Mouse (Mus musculus) brain, adult 2 months (tissue): ENCODE data around the gene Slc39a1.

ENCODE experiments used
- DNase-seq: peaks from one replicate; pipeline ENCODE4 v3.0.0; 2011; ENCODE audit warnings: low read depth, low spot score

Gene Slc39a1

DNA sequence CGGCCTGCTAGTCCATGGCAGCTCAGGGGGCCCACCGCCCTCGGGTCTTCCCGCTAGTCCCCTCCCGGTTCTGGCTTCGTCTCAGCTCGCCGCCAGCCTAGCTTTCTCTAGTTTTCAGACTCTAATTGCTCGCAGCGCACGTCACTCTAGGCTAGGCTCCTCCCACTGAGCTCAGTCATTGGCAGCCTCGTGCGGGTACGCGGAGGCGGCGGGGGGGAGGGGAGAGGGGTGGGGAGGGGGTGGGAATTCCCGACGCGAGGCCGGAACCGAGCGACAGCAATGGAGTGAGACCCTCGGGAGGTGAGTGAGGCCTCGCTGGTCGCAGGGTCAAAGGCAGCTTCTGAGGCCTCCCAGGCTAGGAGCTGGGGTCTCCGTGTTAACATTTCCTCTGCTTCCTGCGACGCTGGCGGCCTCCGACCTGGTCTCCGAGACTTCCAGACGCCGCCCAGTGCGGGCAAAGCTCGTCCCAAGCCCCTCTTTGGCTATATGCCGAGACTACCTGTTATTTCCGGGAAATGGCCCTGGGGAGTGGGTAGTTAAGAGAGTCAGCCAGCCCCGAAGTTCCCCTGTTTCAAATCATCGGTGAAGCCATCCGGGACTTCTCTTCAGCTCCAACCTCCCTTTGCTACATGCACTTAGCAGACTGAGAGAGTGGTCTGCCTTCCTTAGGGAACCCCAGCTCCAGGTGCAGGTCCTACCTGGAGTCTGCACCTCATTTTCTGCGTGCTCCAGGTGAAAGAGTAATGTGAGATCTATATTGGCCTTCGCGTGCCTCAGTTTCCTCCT is at the start of gene Slc39a1:
Gene Slc39a1, plus strand, starts transcription at position 213 of the 786 bp plus-strand sequence.
- DNase-seq = peak; percentile 98

DNA sequence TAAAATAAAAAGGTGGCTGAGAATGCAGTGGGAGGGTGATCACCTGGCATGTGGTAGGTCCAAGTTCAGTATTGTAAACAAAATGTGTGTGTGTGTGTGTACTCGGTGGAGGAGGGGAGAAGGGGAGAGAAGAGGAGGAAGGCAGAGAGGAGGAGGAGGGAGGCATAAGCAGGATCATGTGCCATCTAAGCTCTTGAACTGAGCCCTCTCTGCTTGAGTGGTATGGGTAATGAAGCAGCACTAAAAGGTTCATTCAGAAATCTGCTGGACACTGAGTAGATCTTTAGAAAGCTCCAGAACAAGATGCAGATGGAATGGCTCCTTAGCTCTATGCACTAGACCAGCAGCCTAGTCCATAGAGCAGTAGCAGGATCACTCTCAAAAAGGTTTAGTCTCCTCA is 45.1 kb upstream of the Slc39a1 start:
- DNase-seq = no peak

DNA sequence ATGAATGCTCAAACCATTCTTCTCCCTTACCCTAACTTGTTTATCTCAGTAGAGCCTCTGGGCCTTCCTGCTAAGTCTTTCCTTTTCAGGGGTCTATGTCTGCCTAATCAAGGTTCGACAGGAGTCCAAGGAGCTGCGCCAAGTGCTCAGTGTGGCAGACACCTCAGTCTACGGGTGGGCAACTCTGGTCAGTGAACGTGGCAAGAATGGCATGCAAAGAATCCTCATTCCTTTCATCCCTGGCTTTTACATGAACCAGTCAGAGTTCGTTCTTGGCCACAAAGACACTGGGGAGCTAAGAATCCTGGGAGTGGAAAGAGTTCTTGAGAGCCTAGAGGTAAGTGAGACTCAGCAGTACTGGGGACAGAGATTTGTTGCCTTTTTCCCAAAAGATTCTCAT is 44.4 kb upstream of the Slc39a1 start:
- no peak for DNase-seq

GRCm38 (mm10) chr3:90204582-90204981 is 43.4 kb upstream of the Slc39a1 start:
- no peak for DNase-seq

DNA sequence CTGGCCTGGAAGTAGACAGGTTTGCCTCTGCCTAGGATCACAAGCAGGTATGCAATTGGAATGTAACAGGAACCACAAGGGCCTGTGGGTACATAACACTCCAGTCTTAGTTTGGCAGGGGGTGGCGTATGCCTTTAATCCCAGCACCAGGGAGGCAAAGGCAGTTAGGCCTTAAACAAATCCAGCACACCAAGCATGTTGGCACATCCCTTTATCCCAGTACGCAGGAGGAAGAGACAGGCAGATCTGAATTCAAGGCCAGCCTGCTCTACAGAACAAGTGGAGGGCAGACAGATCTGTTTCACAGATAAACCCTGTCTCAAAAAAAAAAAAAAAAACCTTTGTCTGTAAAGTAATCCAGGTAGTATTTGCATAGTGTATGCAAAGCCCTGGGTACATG is 39.3 kb upstream of the Slc39a1 start:
- DNase-seq = no peak

- no peak for DNase-seq
Measured at GRCm38 (mm10) chr3:90209908-90210566, 37.9 kb upstream of the Slc39a1 start.

GRCm38 (mm10) chr3:90211475-90212398 is 36.2 kb upstream of the Slc39a1 start:
- DNase-seq = no peak

DNA sequence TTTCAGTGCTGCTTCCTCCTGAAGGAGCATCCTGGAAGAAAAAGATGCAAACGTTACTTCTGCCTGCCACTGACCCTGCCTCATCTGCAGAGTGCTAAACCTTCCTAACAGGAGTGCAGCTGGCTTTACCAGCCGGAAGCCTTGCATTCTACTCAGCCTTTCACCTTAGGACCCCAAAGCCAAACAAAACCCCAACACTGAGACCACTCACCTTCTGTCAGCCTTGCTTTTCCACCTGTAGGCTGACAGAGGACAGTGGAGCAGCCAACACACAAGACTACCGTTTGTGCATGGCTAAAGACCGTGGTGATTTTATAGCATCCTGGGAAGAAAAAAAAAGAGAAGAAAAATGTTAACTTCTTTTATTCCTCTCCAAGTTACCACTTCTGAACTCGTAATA is 35.2 kb upstream of the Slc39a1 start:
- DNase-seq = no peak

GRCm38 (mm10) chr3:90213377-90213866 is 34.5 kb upstream of the Slc39a1 start, which contains the start of the genes Rps27 and Rab13:
Gene Rps27, minus strand, starts transcription at chr3:90213651.
Gene Rab13, plus strand, starts transcription at chr3:90213695.
- DNase-seq = peak; percentile 99

GRCm38 (mm10) chr3:90213956-90214684 is 33.9 kb upstream of the Slc39a1 start:
- DNase-seq = peak; percentile 58

DNA sequence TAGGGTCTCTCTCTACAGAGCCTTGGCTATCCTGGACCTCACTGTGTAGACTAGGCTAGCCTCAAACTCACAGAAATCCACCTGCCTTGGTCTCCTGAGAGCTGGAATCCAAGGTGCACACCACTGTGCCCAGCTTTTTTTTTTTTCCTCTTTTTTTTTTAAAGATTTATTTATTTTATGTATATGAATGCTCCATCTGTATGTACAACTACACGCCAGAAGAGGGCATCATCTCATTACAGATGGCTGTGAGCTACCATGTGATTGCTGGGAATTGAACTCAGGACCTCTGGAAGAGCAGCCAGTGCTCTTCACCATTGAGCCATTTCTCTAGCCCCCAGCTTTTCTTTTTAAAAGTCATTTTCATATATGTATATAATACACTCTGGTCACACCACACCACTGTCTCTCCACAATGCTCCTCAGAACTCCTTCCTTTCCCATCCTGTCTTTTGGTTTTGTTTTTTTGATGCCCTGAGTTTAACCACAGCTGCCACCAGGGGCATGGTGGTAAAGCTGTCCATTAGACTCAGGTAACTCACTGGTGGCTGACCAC is 32.1 kb upstream of the Slc39a1 start:
- no peak for DNase-seq

GRCm38 (mm10) chr3:90220088-90220487 is 27.9 kb upstream of the Slc39a1 start:
- peak; percentile 85 for DNase-seq

- DNase-seq = peak; percentile 41
Measured at GRCm38 (mm10) chr3:90220531-90220951, 27.4 kb upstream of the Slc39a1 start.

DNA sequence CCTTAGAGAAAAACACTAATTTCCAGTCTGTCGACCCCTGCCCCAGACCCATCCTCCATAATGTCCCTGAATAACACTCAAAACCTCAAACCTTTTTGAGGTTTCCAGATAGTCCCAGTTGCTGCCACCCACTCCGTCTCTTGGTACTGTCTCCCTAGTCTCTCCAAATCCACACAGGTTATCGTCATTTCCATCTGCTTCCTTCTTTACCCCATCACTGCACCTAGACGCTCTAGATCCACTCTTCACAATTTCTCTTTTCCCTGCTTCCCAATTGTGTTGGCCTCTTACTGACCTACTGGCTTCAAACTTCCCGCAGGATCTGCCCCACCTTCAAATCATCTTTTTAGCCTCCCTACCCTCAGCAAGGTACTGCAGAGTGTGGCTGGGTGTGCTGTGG is 26.8 kb upstream of the Slc39a1 start:
- no peak for DNase-seq

DNA sequence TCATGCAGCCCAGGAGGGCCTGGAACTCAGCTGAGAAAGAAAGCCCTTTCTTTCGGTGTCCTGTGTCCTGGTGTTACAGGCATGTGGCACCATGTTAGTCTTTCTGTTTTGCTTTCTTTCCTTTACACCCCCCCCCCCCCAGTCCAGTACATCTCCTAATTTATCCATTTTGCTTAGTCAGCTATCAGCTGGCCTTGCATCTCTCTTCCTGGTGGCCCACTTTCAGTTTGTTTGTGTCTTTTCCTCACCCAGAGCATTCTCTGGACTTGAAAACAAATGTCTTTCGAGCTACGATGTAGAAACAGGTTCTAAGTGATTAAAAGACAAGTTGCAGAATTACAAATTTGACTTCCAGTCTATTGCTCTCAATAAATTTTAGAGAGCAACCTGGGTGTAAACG is 25.5 kb upstream of the Slc39a1 start:
- DNase-seq = no peak

- no peak for DNase-seq
Measured at GRCm38 (mm10) chr3:90222941-90223340, 25.0 kb upstream of the Slc39a1 start.

- no peak for DNase-seq
Measured at GRCm38 (mm10) chr3:90224331-90224730, 23.6 kb upstream of the Slc39a1 start.

DNA sequence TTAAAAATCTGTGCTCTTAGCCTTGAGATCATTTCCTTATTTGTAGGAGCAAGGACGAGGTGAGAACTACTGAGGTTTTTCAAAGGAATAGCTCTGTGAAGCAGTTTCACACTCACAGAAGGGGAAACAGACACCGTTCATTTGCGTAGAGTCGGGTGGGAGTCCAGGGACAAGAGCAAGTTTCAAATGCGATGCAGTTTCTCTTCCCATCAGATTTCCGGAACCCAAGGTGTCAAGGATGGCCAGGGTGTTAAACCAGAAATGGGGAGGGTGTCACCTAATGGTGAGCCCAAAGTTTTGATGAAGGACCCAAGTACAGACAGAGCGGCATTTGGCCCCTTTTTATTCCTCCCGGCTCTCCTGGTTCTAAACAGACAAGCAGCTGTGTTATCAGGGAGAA is 16.9 kb upstream of the Slc39a1 start:
- no peak for DNase-seq

- peak; percentile 99 for DNase-seq
Measured at GRCm38 (mm10) chr3:90231507-90232333, 16.3 kb upstream of the Slc39a1 start, which contains the start of gene Jtb. Gene Jtb, plus strand, starts transcription at chr3:90231597.

DNA sequence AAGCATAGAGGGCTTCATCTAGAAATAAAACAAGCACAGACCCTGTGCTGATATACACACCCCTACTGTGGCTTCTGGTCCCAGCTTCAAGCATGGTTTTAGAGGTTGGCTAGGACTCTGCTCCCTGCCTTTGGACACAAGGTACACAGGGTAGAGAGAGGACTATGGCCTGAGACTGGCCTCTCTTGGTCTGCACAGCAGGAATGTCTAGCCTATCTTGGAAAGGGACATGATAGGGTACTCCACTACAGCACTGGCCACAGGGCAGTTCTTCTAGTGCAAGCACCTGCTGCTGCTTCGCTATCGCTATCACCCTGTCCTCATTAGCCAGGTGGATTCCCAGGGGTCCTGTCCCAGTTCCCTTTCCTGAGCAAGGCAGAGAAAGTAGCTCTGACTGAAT is 6.7 kb upstream of the Slc39a1 start:
- DNase-seq = no peak
